Mouse (Mus musculus) brain, embryonic 18.5 days (tissue): ENCODE results near the gene Cacna1h.

Experiments
- DNase-seq: peaks from one replicate; pipeline ENCODE4 v3.0.0-alpha.2; 2012; ENCODE audit warnings: low read depth, low spot score

The Cacna1h gene

GRCm38 (mm10) chr17:25332321-25332720, 101.3 kb downstream of the Cacna1h start:
- no peak for DNase-seq
